7 mouse cellular contexts compared by ENCODE assay signal in the genomic region with DNA sequence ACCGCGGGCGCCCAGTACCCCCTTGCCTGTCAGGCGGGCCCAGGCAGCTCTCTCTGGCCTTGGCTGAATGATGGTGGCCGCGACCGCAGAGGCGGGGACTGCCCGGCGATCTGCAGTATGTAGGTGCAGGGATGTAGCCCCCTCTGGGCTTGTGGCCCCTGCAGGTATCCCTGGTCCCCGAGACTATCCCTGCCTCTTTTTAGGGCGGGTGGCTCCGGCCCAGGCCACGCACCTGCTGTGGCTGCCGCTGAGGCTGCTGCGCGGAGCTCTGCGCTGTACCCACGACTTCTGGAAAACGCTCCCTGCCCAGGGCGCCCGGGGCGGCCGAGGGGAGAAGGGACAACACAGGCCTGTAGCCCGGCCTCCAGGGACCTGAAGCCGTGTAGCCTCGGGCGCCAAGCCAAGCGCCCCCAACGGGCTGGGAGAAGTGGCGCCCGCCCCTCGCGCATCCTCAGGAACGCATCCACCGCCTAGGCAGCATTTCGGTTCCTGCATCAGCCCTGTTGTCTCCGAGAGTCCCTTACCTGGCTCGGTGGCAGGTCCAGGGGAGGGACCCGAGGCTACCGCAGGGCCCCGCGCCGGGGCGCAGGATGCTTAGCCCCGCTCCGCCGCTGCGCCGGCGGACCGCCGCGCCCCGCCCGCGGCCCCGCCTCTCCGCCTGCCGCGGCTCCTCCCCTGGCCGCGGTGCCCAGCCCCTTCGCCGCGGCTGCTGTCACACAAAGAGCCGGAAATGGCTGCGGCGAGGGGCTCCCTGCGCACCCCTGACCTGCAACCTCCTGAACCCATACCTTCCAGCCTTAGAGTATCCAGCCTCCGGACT. TPM values are rescaled to one million over a fixed set of nuclear protein-coding genes. Genes with fewer than 3 reads are reported as not detected.
DNase-seq lines count a peak whose midpoint lies in the region; ATAC-seq lines count a peak whose summit lies in the region.

No protein-coding gene starts in this region.

- H3K27ac ChIP-seq in forebrain, embryonic 12.5 days, result peak overlapping the region; percentile 85
- H3K27ac ChIP-seq in hindbrain, embryonic 14.5 days, result peak overlapping the region; percentile 95

- peak overlapping the region; percentile 79 for H3K4me3 ChIP-seq in forebrain, embryonic 12.5 days (replicated peaks)
- H3K4me3 ChIP-seq in hindbrain, embryonic 14.5 days (replicated peaks; ENCODE audit: low read length), result peak overlapping the region; percentile 93

- H3K9me3 ChIP-seq in forebrain, embryonic 12.5 days, result no peaks in the 10 kb centered on the region
- no peaks in the 10 kb centered on the region for H3K9me3 ChIP-seq in hindbrain, embryonic 14.5 days (ENCODE audit: control insufficient read depth, low read length)

- peak; percentile 90 for ATAC-seq in forebrain, embryonic 12.5 days (ENCODE audit: low FRiP score)
- peak; percentile 89 for ATAC-seq in hindbrain, embryonic 14.5 days (ENCODE audit: low FRiP score)
- peak; percentile 23 for ATAC-seq in megakaryocyte progenitor cell, adult 5-6 weeks (replicated peaks; ENCODE audit: poor library complexity)

- H3K4me2 ChIP-seq in forebrain, embryonic 12.5 days, result peak overlapping the region; percentile 92
- H3K4me2 ChIP-seq in hindbrain, embryonic 14.5 days (replicated peaks), result peak overlapping the region; percentile 93

- no peaks in the 10 kb centered on the region; the same call in 1 of the 2 replicates for H3K36me3 ChIP-seq in forebrain, embryonic 12.5 days (replicated peaks)
- H3K36me3 ChIP-seq in hindbrain, embryonic 14.5 days (replicated peaks; ENCODE audit: control insufficient read depth, insufficient read depth), result no peaks in the 10 kb centered on the region

- no peaks in the 10 kb centered on the region for H3K27me3 ChIP-seq in forebrain, embryonic 12.5 days
- no peaks in the 10 kb centered on the region for H3K27me3 ChIP-seq in hindbrain, embryonic 14.5 days (ENCODE audit: control insufficient read depth, insufficient read depth, low read length)

- under 1% methylated on average over 61 of the region's 71 CpGs for WGBS in forebrain, embryonic 12.5 days
- WGBS in hindbrain, embryonic 14.5 days, result under 1% methylated on average over 71 of the region's 71 CpGs

- peaks cover 33% of the 10 kb centered on the region for H3K4me1 ChIP-seq in forebrain, embryonic 12.5 days
- peaks cover 40% of the 10 kb centered on the region for H3K4me1 ChIP-seq in hindbrain, embryonic 14.5 days (replicated peaks; ENCODE audit: control insufficient read depth, insufficient read depth, low read length)

- peak overlapping the region; percentile 94 for H3K9ac ChIP-seq in forebrain, embryonic 12.5 days
- H3K9ac ChIP-seq in hindbrain, embryonic 14.5 days, result peak overlapping the region; percentile 97

- DNase-seq in R1 (ENCODE audit: low read depth, low spot score), result peak; percentile 70
- DNase-seq in c-Kit-positive CD71-positive TER-119-positive erythroid progenitor cells, embryonic 14.5 days (ENCODE audit: low spot score), result peak; percentile 28
- DNase-seq in hindbrain, embryonic 14.5 days (ENCODE audit: low spot score), result peak; percentile 76
- peak; percentile 39 to 61 for DNase-seq in left cerebral cortex, postnatal 14 days (ENCODE audit: low spot score in 2 of 2)
- peak; percentile 54 for DNase-seq in spleen, adult 12 weeks (ENCODE audit: low spot score)

- intact Hi-C loops in left cerebral cortex, postnatal 14 days (cut with DNase I), result loop anchor here (5.0 kb wide), 1 partner anchor 120 kb away; no protein-coding TSS in a partner anchor

RNA-seq across cellular contexts. Expression of gene Cyfip2, which starts 0.7 kb away (rescaled TPM):
- 55.7 and 64.2 TPM in 2 replicates for polyA plus RNA-seq in forebrain, embryonic 12.5 days (2016; fragmentation: Nextera tagmentation; extraction: Ambion mirVana)
- polyA plus RNA-seq in hindbrain, embryonic 14.5 days (2014; fragmentation: Nextera tagmentation; extraction: Ambion mirVana), result 117 and 125 TPM in 2 replicates
- 100 to 1,000 TPM; 378 to 408 TPM for total RNA-seq in left cerebral cortex, postnatal 14 days (2021)
- total RNA-seq in megakaryocyte progenitor cell, adult 5-6 weeks (2015), result 121 and 122 TPM in 2 replicates
- total RNA-seq in megakaryocyte progenitor cell, adult 5-6 weeks (2017), result 48.6 and 53.3 TPM in 2 replicates

Comparison
In these comparisons a context has a peak if more than half of its experiments do, and no peak if none do; other contexts are left out.
1. Peak in every context shown above with its lines: DNase-seq, ATAC-seq, H3K4me3 ChIP-seq and H3K27ac ChIP-seq.
2. ATAC-seq: peak in every context shown above with its lines; median percentile 90 in forebrain, embryonic 12.5 days; 89 in hindbrain, embryonic 14.5 days; 23 in megakaryocyte progenitor cell, adult 5-6 weeks.